Mouse (Mus musculus): Measurements from ENCODE around the gene Tmx1. TPM values are rescaled to one million over a fixed set of nuclear protein-coding genes. Genes with fewer than 3 reads are reported as not detected.

Tmx1 gene
- polyA plus RNA-seq (2012; rRNA removed) = 34.9 and 42.2 TPM in 2 replicates

GRCm38 (mm10) chr12:70452726-70453645 is at the start of gene Tmx1:
Tmx1 (plus strand) TSS chr12:70453095.

Other genes with a start within 250 kb of the Tmx1 start
- 27.4 and 33.7 TPM in 2 replicates for gene Pygl, start 221.6 kb upstream of the Tmx1 start, polyA plus RNA-seq (2012; rRNA removed)
- 0.01 and 0.05 TPM in 2 replicates for gene Trim9, start 105.5 kb upstream of the Tmx1 start, polyA plus RNA-seq (2012; rRNA removed)